ENCODE assay signal across 8 mouse cellular contexts in genomic region chr17:29077786-29078509, GRCm38 (mm10). TPM values are rescaled to one million over a fixed set of nuclear protein-coding genes. Genes with fewer than 3 reads are reported as not detected.
DNase-seq lines count a peak whose midpoint lies in the region; ATAC-seq and TF ChIP-seq lines count a peak whose summit lies in the region.

No protein-coding gene starts in this region.

- peak; percentile 76 for DNase-seq in embryo, embryonic 11 days
- no peak for DNase-seq in embryo, embryonic 9.5 days (ENCODE audit: extremely low spot score)
- peak; percentile 74 for DNase-seq in forebrain, embryonic 11.5 days (ENCODE audit: low spot score)
- no peak for DNase-seq in liver, embryonic 13.5 days
- peak; percentile 45 for DNase-seq in retina, embryonic 14.5 days (ENCODE audit: low spot score)

- H3K27me3 ChIP-seq in E14TG2a.4 (ENCODE audit: insufficient read depth, low read length): no peaks in the 10 kb centered on the region
- peaks cover 9% of the 10 kb centered on the region for H3K27me3 ChIP-seq in forebrain, embryonic 11.5 days (ENCODE audit: control insufficient read depth, insufficient read depth, low read length)
- 0 out of 2 replicates have a peak, but pooled peaks cover 3% of the 10 kb centered on the region for H3K27me3 ChIP-seq in intestine, embryonic 15.5 days (replicated peaks)
- H3K27me3 ChIP-seq in liver, embryonic 13.5 days: peaks cover 74% of the 10 kb centered on the region

- no peak for TF ChIP-seq CTCF in E14TG2a.4 (conservative IDR thresholded peaks at IDR 0.05; ENCODE audit: low read length)

- peak overlapping the region; percentile 40 for H3K4me2 ChIP-seq in forebrain, embryonic 11.5 days (ENCODE audit: low read depth, low read length, severe bottlenecking)
- peak overlapping the region; percentile 63 for H3K4me2 ChIP-seq in intestine, embryonic 15.5 days (replicated peaks)
- H3K4me2 ChIP-seq in liver, embryonic 13.5 days: peak overlapping the region; percentile 58

- H3K27ac ChIP-seq in forebrain, embryonic 11.5 days (ENCODE audit: low read depth, low read length): no peak overlapping the region
- H3K27ac ChIP-seq in intestine, embryonic 15.5 days: no peak overlapping the region
- no peak overlapping the region for H3K27ac ChIP-seq in liver, embryonic 13.5 days

- H3K36me3 ChIP-seq in E14TG2a.4 (ENCODE audit: insufficient read depth, low read length): peaks cover 22% of the 10 kb centered on the region
- no peaks in the 10 kb centered on the region for H3K36me3 ChIP-seq in forebrain, embryonic 11.5 days (ENCODE audit: control insufficient read depth, insufficient read depth, low read length)
- H3K36me3 ChIP-seq in intestine, embryonic 15.5 days: no peaks in the 10 kb centered on the region
- no peaks in the 10 kb centered on the region for H3K36me3 ChIP-seq in liver, embryonic 13.5 days

- no peaks in the 10 kb centered on the region for H3K9me3 ChIP-seq in E14TG2a.4 (ENCODE audit: low read length)
- H3K9me3 ChIP-seq in forebrain, embryonic 11.5 days (ENCODE audit: control insufficient read depth, low read length): no peaks in the 10 kb centered on the region
- no peaks in the 10 kb centered on the region for H3K9me3 ChIP-seq in intestine, embryonic 15.5 days
- no peaks in the 10 kb centered on the region for H3K9me3 ChIP-seq in liver, embryonic 13.5 days (replicated peaks)

- H3K4me3 ChIP-seq in E14TG2a.4 (replicated peaks; ENCODE audit: low read length): peak overlapping the region; percentile 81
- peak overlapping the region; percentile 12; the same call in 1 of the 2 replicates for H3K4me3 ChIP-seq in forebrain, embryonic 11.5 days (ENCODE audit: low read depth, low read length)
- peak overlapping the region; percentile 19; the same call in 1 of the 2 replicates for H3K4me3 ChIP-seq in intestine, embryonic 15.5 days (replicated peaks)
- H3K4me3 ChIP-seq in liver, embryonic 13.5 days (replicated peaks): peak overlapping the region; percentile 41

- WGBS in forebrain, embryonic 11.5 days: 25% methylated on average over 14 of the region's 14 CpGs
- WGBS in intestine, embryonic 15.5 days: 23% methylated on average over 14 of the region's 14 CpGs
- WGBS in liver, embryonic 13.5 days (ENCODE audit: insufficient replicate concordance): 12% methylated on average over 14 of the region's 14 CpGs

- H3K4me1 ChIP-seq in E14TG2a.4 (replicated peaks; ENCODE audit: low read depth, low read length): peaks cover 81% of the 10 kb centered on the region
- peaks cover 22% of the 10 kb centered on the region for H3K4me1 ChIP-seq in forebrain, embryonic 11.5 days (replicated peaks; ENCODE audit: control insufficient read depth, insufficient read depth, low read length)
- H3K4me1 ChIP-seq in intestine, embryonic 15.5 days (replicated peaks): peaks cover 34% of the 10 kb centered on the region
- peaks cover 37% of the 10 kb centered on the region for H3K4me1 ChIP-seq in liver, embryonic 13.5 days (replicated peaks)

- no peak overlapping the region for H3K9ac ChIP-seq in forebrain, embryonic 11.5 days (ENCODE audit: low read length)
- H3K9ac ChIP-seq in intestine, embryonic 15.5 days: 0 out of 2 replicates have a peak overlapping the region, but pooled peaks have one; percentile 26
- peak overlapping the region; percentile 36; the same call in 1 of the 2 replicates for H3K9ac ChIP-seq in liver, embryonic 13.5 days

- 0 out of 2 replicates have a peak, but pooled peaks have one; percentile 49 for ATAC-seq in forebrain, embryonic 11.5 days (replicated peaks; ENCODE audit: low FRiP score)
- ATAC-seq in intestine, embryonic 15.5 days: 0 out of 2 replicates have a peak, but pooled peaks have one; percentile 27
- no peak for ATAC-seq in liver, embryonic 13.5 days (ENCODE audit: low read depth)
- no peak for ATAC-seq in megakaryocyte progenitor cell, adult 5-6 weeks (replicated peaks; ENCODE audit: poor library complexity)

RNA-seq across cellular contexts. Expression of gene Cdkn1a, which starts 12.8 kb away (rescaled TPM):
- 27.3 and 33.1 TPM in 2 replicates for polyA plus RNA-seq in forebrain, embryonic 11.5 days (2014; fragmentation: Nextera tagmentation; extraction: Ambion mirVana)
- 92.2 and 98.3 TPM in 2 replicates for polyA plus RNA-seq in intestine, embryonic 15.5 days (2015; fragmentation: Nextera tagmentation; extraction: Ambion mirVana)
- 8.6 and 10.1 TPM in 2 replicates for polyA plus RNA-seq in liver, embryonic 13.5 days (2015; fragmentation: Nextera tagmentation; extraction: Ambion mirVana)
- 7.8 and 11.4 TPM in 2 replicates for total RNA-seq in megakaryocyte progenitor cell, adult 5-6 weeks (2015)
- total RNA-seq in megakaryocyte progenitor cell, adult 5-6 weeks (2017): 1.3 and 3.6 TPM in 2 replicates

RNA-seq across cellular contexts. Expression of gene Rab44, which starts 36.0 kb away (rescaled TPM):
- 0.08 TPM in 1 of 2 replicates, not detected in the other for polyA plus RNA-seq in forebrain, embryonic 11.5 days (2014; fragmentation: Nextera tagmentation; extraction: Ambion mirVana)
- 0.53 and 0.61 TPM in 2 replicates for polyA plus RNA-seq in intestine, embryonic 15.5 days (2015; fragmentation: Nextera tagmentation; extraction: Ambion mirVana)
- 4.4 and 5.3 TPM in 2 replicates for polyA plus RNA-seq in liver, embryonic 13.5 days (2015; fragmentation: Nextera tagmentation; extraction: Ambion mirVana)
- total RNA-seq in megakaryocyte progenitor cell, adult 5-6 weeks (2015): 188 and 202 TPM in 2 replicates
- total RNA-seq in megakaryocyte progenitor cell, adult 5-6 weeks (2017): 286 and 295 TPM in 2 replicates

RNA-seq across cellular contexts. Expression of gene Srsf3, which starts 45.5 kb away (rescaled TPM):
- 823 and 865 TPM in 2 replicates for polyA plus RNA-seq in forebrain, embryonic 11.5 days (2014; fragmentation: Nextera tagmentation; extraction: Ambion mirVana)
- polyA plus RNA-seq in intestine, embryonic 15.5 days (2015; fragmentation: Nextera tagmentation; extraction: Ambion mirVana): 485 and 544 TPM in 2 replicates
- polyA plus RNA-seq in liver, embryonic 13.5 days (2015; fragmentation: Nextera tagmentation; extraction: Ambion mirVana): 320 and 398 TPM in 2 replicates
- 486 and 506 TPM in 2 replicates for total RNA-seq in megakaryocyte progenitor cell, adult 5-6 weeks (2015)
- 767 and 797 TPM in 2 replicates for total RNA-seq in megakaryocyte progenitor cell, adult 5-6 weeks (2017)

Comparison
In these comparisons a context has a peak if more than half of its experiments do, and no peak if none do; other contexts are left out.
1. DNase-seq: peak in embryo, embryonic 11 days (single experiment), forebrain, embryonic 11.5 days (single experiment) and retina, embryonic 14.5 days (single experiment); none in embryo, embryonic 9.5 days (single experiment) and liver, embryonic 13.5 days (single experiment).
2. H3K4me3 ChIP-seq: peak in every context shown above with its lines; median percentile 81 in E14TG2a.4; 41 in liver, embryonic 13.5 days; 19 in intestine, embryonic 15.5 days; 12 in forebrain, embryonic 11.5 days.
3. ATAC-seq: peak in forebrain, embryonic 11.5 days (single experiment) and intestine, embryonic 15.5 days (single experiment); none in liver, embryonic 13.5 days (single experiment) and megakaryocyte progenitor cell, adult 5-6 weeks (single experiment).
4. Peak in every context shown above with its lines, with median percentiles within 50 percentile points of each other: H3K4me2 ChIP-seq.